Mouse (Mus musculus): ENCODE results near the gene Map3k12.

Map3k12 gene

DNA sequence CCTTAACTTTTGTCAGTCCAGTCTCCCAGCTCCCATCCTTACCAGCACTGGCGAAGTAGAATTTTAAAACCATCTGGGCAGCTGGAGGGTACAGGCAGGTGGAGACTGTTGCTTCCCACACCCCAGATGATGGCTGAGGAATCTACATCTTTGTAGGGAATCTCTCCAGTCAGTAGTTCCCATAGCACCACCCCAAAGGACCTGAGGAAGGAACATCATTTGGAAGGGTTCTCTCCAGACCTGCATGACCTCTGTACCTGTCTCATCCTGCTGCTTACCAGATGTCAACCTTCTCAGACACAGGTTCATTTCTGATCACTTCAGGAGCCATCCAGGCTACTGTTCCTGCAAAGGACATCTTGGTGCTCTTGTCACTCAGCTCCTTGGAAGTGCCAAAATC lies 13.4 kb downstream of the Map3k12 start, which contains the start of gene Gm10337:
Gene Gm10337 (plus strand): TSS at position 276 of the 400 bp plus-strand sequence.
- no peak for DNase-seq (ENCODE audit: low spot score in 2 of 2)

DNA sequence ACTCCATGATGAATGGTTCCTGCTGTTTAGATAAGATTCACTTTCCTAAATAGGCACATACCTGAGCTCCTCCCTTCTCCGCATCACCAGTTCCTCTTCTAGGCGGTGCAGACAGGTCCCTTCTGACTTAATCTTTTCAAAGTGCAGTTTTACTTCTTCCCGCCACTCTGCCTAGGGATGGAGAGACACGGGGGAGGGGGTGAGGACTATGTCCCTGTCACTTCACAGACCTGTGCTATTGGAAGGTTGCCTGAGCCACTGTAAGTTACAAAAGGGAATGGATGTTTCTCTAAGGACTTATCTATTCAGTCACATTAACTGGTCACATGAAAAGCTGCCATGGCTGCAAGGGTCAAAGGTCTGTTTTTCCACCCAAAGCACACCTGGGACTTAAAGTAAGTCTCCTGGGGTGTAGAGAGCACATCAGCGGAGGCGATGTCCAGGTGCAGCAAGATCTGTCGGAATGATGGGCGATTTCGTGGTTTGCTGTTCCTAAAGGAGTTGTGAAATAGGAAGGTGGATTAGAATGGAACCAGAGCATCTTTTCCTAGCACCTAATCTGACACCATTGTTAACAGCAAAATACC lies 14.5 kb downstream of the Map3k12 start:
- no peak for DNase-seq (ENCODE audit: low spot score in 2 of 2)

- DNase-seq (ENCODE audit: low spot score in 2 of 2), result no peak
Observed at GRCm38 (mm10) chr15:102501084-102501814, 15.6 kb downstream of the Map3k12 start.

GRCm38 (mm10) chr15:102500479-102500878 lies 16.4 kb downstream of the Map3k12 start:
- no peak for DNase-seq (ENCODE audit: low spot score in 2 of 2)

DNA sequence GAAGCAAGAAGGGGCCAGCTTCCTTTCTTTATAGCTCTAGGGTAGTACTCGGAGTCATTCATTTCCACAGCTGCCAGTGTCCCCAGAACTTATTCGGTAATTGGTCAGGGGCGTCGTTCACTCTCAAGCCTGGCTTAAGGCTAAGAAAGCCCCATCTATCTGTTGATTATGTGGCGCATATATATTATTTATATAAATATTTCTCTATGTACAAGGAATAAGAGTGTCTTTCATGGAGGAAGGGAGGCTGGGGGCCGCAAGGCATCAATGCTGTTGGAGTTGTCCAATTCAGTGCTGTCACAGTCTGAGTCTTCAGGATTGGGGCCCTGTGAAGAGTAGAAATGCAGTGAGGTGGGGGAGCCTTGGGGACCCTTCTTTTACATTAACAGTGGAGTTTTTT lies 17.0 kb downstream of the Map3k12 start:
- no peak for DNase-seq (ENCODE audit: low spot score in 2 of 2)

- no peak for DNase-seq (ENCODE audit: low spot score in 2 of 2)
Observed at GRCm38 (mm10) chr15:102499370-102499769, 17.5 kb downstream of the Map3k12 start.

DNA sequence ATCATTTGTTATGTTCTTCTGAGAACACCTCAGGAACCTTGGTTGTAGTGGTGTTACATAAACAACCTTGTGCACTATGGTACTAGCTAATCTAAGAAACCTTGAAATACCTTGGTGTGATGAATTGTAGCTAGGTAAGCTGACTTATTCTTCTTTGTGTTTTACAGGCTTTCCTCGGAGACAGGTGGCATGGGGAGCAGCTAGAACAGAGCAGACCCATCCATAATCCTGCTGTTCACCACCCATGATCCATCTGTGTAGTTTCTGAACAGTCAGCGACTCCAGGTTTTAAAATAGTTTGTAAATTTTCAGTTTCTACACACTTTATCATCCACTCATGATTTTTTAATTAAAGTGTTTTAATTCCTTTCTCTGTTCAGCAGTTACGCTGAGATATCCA lies 18.5 kb downstream of the Map3k12 start:
- DNase-seq (ENCODE audit: low spot score in 2 of 2), result no peak

DNA sequence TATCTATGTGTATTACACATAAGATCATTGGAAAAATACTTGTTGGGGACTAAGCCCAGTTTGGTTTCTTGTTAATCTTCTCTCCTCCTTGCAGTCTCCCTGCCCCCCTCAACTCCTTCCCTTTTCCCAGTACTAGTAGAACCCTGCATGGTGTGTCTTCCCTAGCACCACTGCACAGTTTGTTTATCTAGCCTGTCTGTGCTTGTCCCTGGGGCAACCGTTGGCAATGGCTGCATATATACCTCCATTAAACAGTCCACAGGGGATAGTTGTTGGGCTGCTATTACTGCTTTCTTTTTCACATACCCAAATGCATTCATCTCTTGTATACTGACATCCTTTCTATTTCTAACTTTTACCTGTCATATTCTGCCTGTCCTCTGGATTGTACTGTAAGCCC lies 29.2 kb downstream of the Map3k12 start:
- no peak for DNase-seq (ENCODE audit: low spot score in 2 of 2)

- no peak for DNase-seq (ENCODE audit: low spot score in 2 of 2)
Observed at GRCm38 (mm10) chr15:102485853-102486252, 31.0 kb downstream of the Map3k12 start.

DNA sequence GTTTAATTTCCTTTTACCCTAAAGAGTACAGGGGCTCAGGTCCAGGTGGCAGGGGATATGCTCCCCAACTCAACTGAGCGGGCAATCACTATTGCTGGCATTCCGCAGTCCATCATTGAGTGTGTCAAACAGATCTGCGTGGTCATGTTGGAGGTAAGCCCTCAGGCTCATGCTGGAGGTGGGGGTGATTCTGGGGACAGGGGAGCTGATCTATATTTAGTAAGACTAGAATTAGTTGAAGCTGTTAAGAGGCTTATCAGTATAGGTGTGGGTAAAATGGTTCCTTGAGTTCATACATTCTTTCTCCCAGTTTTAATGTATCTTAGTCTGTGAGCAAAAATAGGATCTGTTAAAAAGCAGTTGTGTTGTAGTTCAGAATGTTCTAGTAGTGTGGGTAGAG lies 33.7 kb downstream of the Map3k12 start:
- no peak for DNase-seq (ENCODE audit: low spot score in 2 of 2)

- DNase-seq (ENCODE audit: low spot score in 2 of 2), result no peak
Observed at GRCm38 (mm10) chr15:102474520-102474919, 42.3 kb downstream of the Map3k12 start.

DNA sequence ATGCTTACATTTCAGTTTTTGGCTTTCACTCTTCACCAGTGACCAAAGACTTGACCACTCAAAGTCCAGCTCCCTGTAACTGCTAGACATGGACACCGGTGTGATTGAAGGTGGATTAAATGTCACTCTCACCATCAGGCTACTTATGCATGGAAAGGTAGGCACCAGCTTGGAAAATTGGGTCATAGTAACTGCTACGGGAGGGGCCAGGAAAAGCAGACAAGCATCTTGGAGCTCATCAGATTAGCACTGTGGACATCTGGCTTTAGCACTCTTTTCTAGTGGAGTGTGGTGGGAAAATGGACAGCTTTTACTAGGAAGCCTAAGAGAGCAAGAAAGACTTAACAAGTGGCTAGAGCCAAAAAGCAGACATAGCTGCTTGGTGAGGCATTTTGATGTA lies 43.6 kb downstream of the Map3k12 start:
- DNase-seq (ENCODE audit: low spot score in 2 of 2), result no peak

DNA sequence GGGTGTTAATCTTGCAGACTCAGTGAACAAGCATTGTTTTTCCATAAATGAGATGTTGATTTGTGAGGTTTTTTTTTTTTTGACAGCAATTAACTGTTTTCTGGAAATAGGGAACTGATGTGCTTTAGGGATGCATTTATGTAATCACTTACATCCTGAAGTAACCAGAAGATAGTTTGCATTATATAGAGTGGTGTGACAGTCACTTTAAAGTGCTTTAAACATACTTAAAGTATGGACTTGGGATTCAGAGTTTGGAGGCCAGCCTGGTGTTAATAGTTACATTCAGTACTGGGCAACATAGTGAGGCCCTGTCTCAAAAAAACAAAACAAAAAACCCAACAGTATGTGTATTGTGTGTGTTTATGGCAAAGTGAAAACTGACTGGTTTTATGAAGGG lies 45.1 kb downstream of the Map3k12 start:
- no peak for DNase-seq (ENCODE audit: low spot score in 2 of 2)

- DNase-seq (ENCODE audit: low spot score in 2 of 2), result no peak
Observed at GRCm38 (mm10) chr15:102471295-102471645, 45.6 kb downstream of the Map3k12 start.

DNA sequence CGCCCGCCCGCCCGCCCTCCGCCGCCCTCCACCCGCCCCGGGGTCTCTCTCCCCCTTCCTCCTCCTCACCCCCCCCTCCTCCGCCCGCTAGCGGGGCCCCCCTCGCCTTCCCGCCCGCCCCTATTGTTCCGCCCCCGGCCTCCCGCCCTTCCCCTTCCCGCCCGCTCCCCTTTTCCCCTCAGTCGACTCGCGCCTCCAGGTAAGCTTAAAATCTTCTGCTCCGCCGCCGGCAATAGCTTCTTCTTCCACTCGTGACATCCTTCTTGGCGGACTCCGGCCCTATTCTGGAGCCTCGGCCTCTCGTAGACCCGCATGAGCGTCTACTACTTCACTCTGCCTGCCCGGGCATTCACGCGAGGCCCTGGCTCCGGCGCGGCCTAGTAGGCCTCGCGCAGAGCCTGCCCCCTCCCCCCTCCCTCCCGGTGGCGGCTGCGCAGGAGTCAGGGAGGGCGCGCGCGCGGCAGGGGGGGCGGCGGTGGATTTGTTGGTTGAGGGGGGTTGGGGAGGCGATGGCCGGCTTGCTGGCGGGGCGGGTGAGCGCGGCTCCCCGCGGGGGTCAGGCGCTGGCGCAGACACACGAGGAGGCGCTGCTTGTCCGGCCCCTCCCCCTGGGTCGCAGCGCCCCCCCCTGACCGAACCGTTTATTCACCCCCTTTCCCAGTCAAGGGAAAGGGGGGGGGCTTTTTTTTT lies 46.1 kb downstream of the Map3k12 start:
- DNase-seq (ENCODE audit: low spot score in 2 of 2), result peak; percentile 73 to 75

DNA sequence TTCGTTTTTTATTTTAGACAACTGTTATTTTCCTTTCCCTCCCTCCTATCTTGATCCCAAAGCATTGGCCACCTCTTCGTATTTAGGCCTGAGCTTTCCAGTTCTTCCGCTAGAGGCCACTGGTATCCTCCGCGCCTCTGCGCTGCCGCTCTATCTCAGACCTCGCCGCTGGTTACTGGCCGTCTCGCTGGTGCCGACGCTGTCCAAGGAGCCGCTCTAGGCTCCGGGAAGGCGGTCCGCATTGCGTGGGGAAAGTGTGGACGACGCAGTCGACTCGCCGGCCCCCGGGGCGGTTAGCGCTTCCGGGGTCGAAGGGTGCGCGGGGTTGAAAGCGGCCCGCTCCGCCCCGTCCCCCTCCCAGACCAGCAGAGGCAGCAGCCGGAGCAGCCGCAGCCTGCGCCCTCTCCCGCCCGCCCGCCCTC lies 46.7 kb downstream of the Map3k12 start, which contains the start of gene Pcbp2:
Gene Pcbp2 (plus strand): TSS at position 357 of the 422 bp plus-strand sequence.
- DNase-seq (ENCODE audit: low spot score in 2 of 2), result peak; percentile 94 to 95

GRCm38 (mm10) chr15:102468675-102469370 lies 48.0 kb downstream of the Map3k12 start:
- DNase-seq (ENCODE audit: low spot score in 2 of 2), result no peak

DNA sequence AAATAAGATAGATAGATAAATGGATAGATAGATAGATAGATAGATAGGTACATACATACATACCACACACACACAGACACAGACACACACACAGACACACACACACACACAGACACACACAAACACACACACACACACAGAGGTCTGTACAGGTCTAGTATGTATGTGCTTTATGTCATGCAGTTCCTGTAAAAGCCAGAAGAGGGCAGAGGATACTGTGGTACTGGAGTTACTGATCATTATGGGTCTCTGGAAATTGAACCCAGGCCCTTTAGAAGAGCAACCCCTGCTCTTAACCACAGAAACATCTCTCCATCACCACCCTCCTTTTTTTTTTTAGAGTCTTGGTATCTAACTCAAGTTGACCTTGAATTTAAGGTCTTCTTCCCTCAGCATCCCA lies 53.2 kb downstream of the Map3k12 start:
- no peak for DNase-seq (ENCODE audit: low spot score in 2 of 2)

DNA sequence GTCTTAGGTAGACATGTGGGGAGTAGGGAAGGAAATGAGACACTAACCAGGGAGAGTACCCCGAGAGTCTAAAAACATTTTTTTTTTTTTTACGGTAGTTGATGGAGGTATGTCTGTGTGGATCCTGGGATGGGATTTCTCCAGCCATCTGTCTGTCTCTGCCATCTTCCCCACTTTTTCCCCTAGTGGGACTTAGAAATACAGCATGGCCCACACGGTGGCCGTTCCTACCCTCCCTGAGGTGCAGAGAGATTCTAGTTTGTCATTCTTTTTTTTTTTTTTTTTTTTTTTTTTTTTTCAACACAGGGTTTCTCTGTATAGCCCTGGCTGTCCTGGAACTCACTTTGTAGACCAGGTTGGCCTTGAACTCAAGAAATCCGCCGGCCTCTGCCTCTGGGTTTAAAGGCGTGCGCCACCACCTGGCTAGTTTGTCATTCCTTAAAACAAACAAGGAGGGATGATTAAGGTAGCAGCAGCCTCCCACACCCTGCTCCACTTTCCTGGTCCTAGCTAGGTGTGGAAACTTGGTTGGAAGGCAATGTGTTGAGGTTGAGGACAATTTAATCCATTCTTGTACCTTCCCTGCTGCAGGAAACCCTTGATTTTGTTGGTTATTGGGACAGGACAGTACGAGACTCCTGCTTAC lies 55.3 kb downstream of the Map3k12 start:
- no peak for DNase-seq (ENCODE audit: low spot score in 2 of 2)

DNA sequence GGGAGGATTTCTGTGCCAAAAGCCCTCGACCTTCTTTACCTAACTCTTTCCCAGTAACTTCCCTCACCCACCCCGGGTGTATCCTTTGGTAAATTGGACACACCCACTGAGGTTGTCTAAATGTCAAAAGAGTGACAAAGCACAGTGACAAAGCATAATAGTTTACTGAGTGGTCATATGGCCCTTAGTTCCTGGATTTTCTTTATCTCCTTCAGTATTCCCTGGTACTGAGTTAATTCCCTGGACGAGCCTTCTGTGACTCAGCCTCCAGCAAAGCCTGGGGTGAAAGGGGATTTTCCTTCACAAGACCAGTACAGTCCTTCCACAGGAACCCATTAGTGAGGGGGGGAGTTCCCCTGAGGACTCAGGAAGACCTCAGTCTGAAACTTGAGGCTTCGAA lies 55.9 kb downstream of the Map3k12 start:
- DNase-seq (ENCODE audit: low spot score in 2 of 2), result no peak

- DNase-seq (ENCODE audit: low spot score in 2 of 2), result no peak
Observed at GRCm38 (mm10) chr15:102460409-102460808, 56.5 kb downstream of the Map3k12 start.

DNA sequence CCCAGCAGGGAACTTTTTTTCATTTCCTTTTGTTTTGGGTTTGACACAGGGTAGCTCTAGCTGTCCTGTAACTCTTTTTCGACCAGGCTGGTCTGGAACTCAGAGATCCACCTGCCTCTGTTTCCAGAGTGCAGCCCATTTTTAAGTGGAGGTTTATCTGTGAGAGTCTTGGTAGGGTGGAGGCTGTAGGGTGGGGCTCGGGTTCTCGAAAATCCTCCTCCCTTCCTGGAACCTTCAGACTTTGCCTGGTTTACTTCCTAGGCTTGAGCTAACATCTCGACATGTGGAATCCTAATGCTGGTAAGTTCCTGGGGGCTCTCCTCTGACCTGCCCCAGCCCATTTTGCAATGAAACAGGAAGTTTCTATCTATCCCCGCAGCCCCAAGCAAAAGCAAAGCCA lies 57.0 kb downstream of the Map3k12 start:
- DNase-seq (ENCODE audit: low spot score in 2 of 2), result no peak

Measured in frontal cortex, postnatal 10 days (tissue).